Mouse (Mus musculus) embryonic facial prominence, embryonic 11.5 days (tissue): ENCODE measurements at regions not wholly inside any gene's neighbourhood (a gene's known extent, or its start where the extent isn't known, plus 50 kb on each side); places are given as distances from the start of the nearest gene placed in this dataset.
A peak's percentile ranks its signal among the peaks of the same experiment; 100 is the strongest.

Source experiments
- ATAC-seq: fragments of 200-750 bp; cut with Nextera tagmentation; replicated peaks from 2 replicates; pipeline ENCODE4 v1.8.0; 2017; ENCODE audit warnings: low read depth; ENCODE audit not compliant: insufficient number of reproducible peaks, low FRiP score, low TSS enrichment
- DNase-seq: peaks from one replicate; pipeline ENCODE4 v3.0.0-alpha.2; 2015; ENCODE audit warnings: low spot score
- H3K27ac ChIP-seq: fragments of 300-500 bp; sonication (generic); replicated peaks from 2 replicates; pipeline ENCODE4 v1.5.1; 2014; ENCODE audit warnings: mild to moderate bottlenecking, low read depth, low read length, control low read depth
- H3K27me3 ChIP-seq: fragments of 300-500 bp; sonication (generic); 2 replicates; pipeline ENCODE4 v1.6.1; 2014; ENCODE audit warnings: mild to moderate bottlenecking, low read length, moderate library complexity, mixed read lengths; ENCODE audit not compliant: control insufficient read depth, insufficient read depth
- H3K36me3 ChIP-seq: fragments of 300-500 bp; sonication (generic); replicated peaks from 2 replicates; pipeline ENCODE4 v1.6.1; 2014; ENCODE audit warnings: low read depth, mild to moderate bottlenecking, low read length, moderate library complexity, mixed read lengths; ENCODE audit not compliant: control insufficient read depth, insufficient read depth
- H3K4me1 ChIP-seq: fragments of 300-500 bp; sonication (generic); 2 replicates; pipeline ENCODE4 v1.6.1; 2014; ENCODE audit warnings: low read length, mixed read lengths; ENCODE audit not compliant: control insufficient read depth, insufficient read depth
- H3K4me2 ChIP-seq: fragments of 300-500 bp; sonication (generic); 2 replicates; pipeline ENCODE4 v1.6.1; 2014; ENCODE audit warnings: low read depth, mild to moderate bottlenecking, control low read depth, low read length, moderate library complexity
- H3K4me3 ChIP-seq: fragments of 300-500 bp; sonication (generic); 2 replicates; pipeline ENCODE4 v1.5.1; 2014; ENCODE audit warnings: low read depth, low read length, control low read depth
- H3K9ac ChIP-seq: fragments of 300-500 bp; sonication (generic); replicated peaks from 2 replicates; pipeline ENCODE4 v1.6.1; 2014; ENCODE audit warnings: mild to moderate bottlenecking, control low read depth, low read length
- H3K9me3 ChIP-seq: fragments of 300-500 bp; sonication (generic); replicated peaks from 2 replicates; pipeline ENCODE4 v1.6.1; 2016; ENCODE audit warnings: mild to moderate bottlenecking, low read length, inconsistent platforms, mixed read lengths; ENCODE audit not compliant: control insufficient read depth
- WGBS: fragments of 180-500 bp; shearing (Covaris S2); extraction: QIAGEN DNeasy Blood & Tissue Kit; methylation state at CpG from one replicate; pipeline ENCODE4 v1.1.7; 2014; 5-methylcytosine and 5-hydroxymethylcytosine counted together

- no peak overlapping the region for H3K9ac ChIP-seq
- 60% methylated on average over 12 of the region's 12 CpGs for WGBS
- H3K4me3 ChIP-seq, result no peak overlapping the region
- no peak overlapping the region for H3K27ac ChIP-seq
- no peaks in the 10 kb centered on the region for H3K9me3 ChIP-seq
- no peaks in the 10 kb centered on the region for H3K36me3 ChIP-seq
- H3K4me1 ChIP-seq, result peaks cover 3% of the 10 kb centered on the region; the same call in 1 of the 2 replicates
- H3K27me3 ChIP-seq, result peaks cover 6% of the 10 kb centered on the region; the same call in 1 of the 2 replicates
- H3K4me2 ChIP-seq, result no peak overlapping the region
- no peak for DNase-seq
- ATAC-seq, result no peak
These were observed 358.5 kb downstream of the Bcor start for GRCm38 (mm10) chrX:11801621-11802020.

- H3K27me3 ChIP-seq, result peaks cover 8% of the 10 kb centered on the region
- H3K4me3 ChIP-seq, result no peak overlapping the region
- no peak overlapping the region for H3K27ac ChIP-seq
- WGBS, result 46% methylated on average over 8 of the region's 8 CpGs
- H3K9me3 ChIP-seq, result no peaks in the 10 kb centered on the region
- H3K4me2 ChIP-seq, result no peak overlapping the region
- no peaks in the 10 kb centered on the region for H3K36me3 ChIP-seq
- H3K4me1 ChIP-seq, result peaks cover 3% of the 10 kb centered on the region; the same call in 1 of the 2 replicates
- H3K9ac ChIP-seq, result no peak overlapping the region
- DNase-seq, result no peak
- ATAC-seq, result no peak
These were observed 357.9 kb downstream of the Bcor start for GRCm38 (mm10) chrX:11802074-11802899.

GRCm38 (mm10) chrX:11803239-11803638, 356.9 kb downstream of the Bcor start:
- no peak overlapping the region for H3K9ac ChIP-seq
- H3K4me3 ChIP-seq, result no peak overlapping the region
- no peak for DNase-seq
- H3K4me1 ChIP-seq, result peaks cover 3% of the 10 kb centered on the region; the same call in 1 of the 2 replicates
- H3K9me3 ChIP-seq, result no peaks in the 10 kb centered on the region
- H3K36me3 ChIP-seq, result no peaks in the 10 kb centered on the region
- H3K27ac ChIP-seq, result no peak overlapping the region
- WGBS, result 20% methylated on average over 9 of the region's 9 CpGs
- H3K27me3 ChIP-seq, result peaks cover 11% of the 10 kb centered on the region
- ATAC-seq, result no peak
- H3K4me2 ChIP-seq, result no peak overlapping the region

- no peak overlapping the region for H3K27ac ChIP-seq
- no peak for DNase-seq
- peak overlapping the region; percentile 66 for H3K4me2 ChIP-seq
- 8% methylated on average over 21 of the region's 22 CpGs for WGBS
- H3K4me1 ChIP-seq, result peaks cover 3% of the 10 kb centered on the region; the same call in 1 of the 2 replicates
- H3K9ac ChIP-seq, result peak overlapping the region; percentile 58
- H3K9me3 ChIP-seq, result no peaks in the 10 kb centered on the region
- H3K27me3 ChIP-seq, result peaks cover 15% of the 10 kb centered on the region
- H3K36me3 ChIP-seq, result no peaks in the 10 kb centered on the region
- peak overlapping the region; percentile 33 for H3K4me3 ChIP-seq
- no peak for ATAC-seq
These were observed 353.3 kb downstream of the Bcor start for GRCm38 (mm10) chrX:11806896-11807252.

- Histone ChIP-seq H3K36me3 (no peaks in the 10 kb centered on the region), H3K27me3 (peaks cover 15% of the 10 kb centered on the region), H3K9ac (peak overlapping the region; percentile 58), H3K4me3 (peak overlapping the region; percentile 33), H3K9me3 (no peaks in the 10 kb centered on the region), H3K4me1 (peaks cover 3% of the 10 kb centered on the region; the same call in 1 of the 2 replicates), H3K4me2 (peak overlapping the region; percentile 66), H3K27ac (0 out of 2 replicates have a peak overlapping the region, but pooled peaks have one; percentile 35)
- WGBS, result 4% methylated on average over 43 of the region's 71 CpGs
- DNase-seq, result peak; percentile 58
- peak; percentile 73 for ATAC-seq
These were observed 352.8 kb downstream of the Bcor start for GRCm38 (mm10) chrX:11807253-11807882.

GRCm38 (mm10) chrX:11807883-11808262, 352.3 kb downstream of the Bcor start:
- Histone ChIP-seq H3K9me3 (no peaks in the 10 kb centered on the region), H3K27me3 (peaks cover 15% of the 10 kb centered on the region), H3K4me1 (peaks cover 3% of the 10 kb centered on the region; the same call in 1 of the 2 replicates), H3K4me3 (peak overlapping the region; percentile 33), H3K36me3 (no peaks in the 10 kb centered on the region), H3K9ac (peak overlapping the region; percentile 58), H3K4me2 (peak overlapping the region; percentile 66), H3K27ac (no peak overlapping the region)
- WGBS, result 7% methylated on average over 6 of the region's 9 CpGs
- ATAC-seq (peak; percentile 57; the same call in 1 of the 2 replicates), DNase-seq (no peak)

- DNase-seq (no peak), ATAC-seq (no peak)
- 54% methylated on average over 8 of the region's 8 CpGs for WGBS
- H3K27ac ChIP-seq, result no peak overlapping the region
- H3K4me2 ChIP-seq, result no peak overlapping the region
- no peaks in the 10 kb centered on the region for H3K9me3 ChIP-seq
- no peaks in the 10 kb centered on the region for H3K36me3 ChIP-seq
- H3K27me3 ChIP-seq, result peaks cover 15% of the 10 kb centered on the region
- no peak overlapping the region for H3K4me3 ChIP-seq
- H3K9ac ChIP-seq, result no peak overlapping the region
- no peaks in the 10 kb centered on the region for H3K4me1 ChIP-seq
These were observed 351.2 kb downstream of the Bcor start for GRCm38 (mm10) chrX:11808911-11809310.

- H3K4me2 ChIP-seq, result no peak overlapping the region
- no peaks in the 10 kb centered on the region for H3K9me3 ChIP-seq
- no peak overlapping the region for H3K27ac ChIP-seq
- no peaks in the 10 kb centered on the region for H3K4me1 ChIP-seq
- H3K9ac ChIP-seq, result no peak overlapping the region
- no peaks in the 10 kb centered on the region for H3K36me3 ChIP-seq
- WGBS, result 42% methylated on average over 9 of the region's 9 CpGs
- DNase-seq (peak; percentile 56), ATAC-seq (no peak)
- no peak overlapping the region for H3K4me3 ChIP-seq
- no peaks in the 10 kb centered on the region for H3K27me3 ChIP-seq
These were observed 345.3 kb downstream of the Bcor start for GRCm38 (mm10) chrX:11814861-11815260.
